Mouse (Mus musculus) lung, postnatal 4 days (tissue): Measurements from ENCODE around the gene Spem2.
A peak's percentile ranks its signal among the peaks of the same experiment; 100 is the strongest.

Source experiments
- DNase-seq, 2 experiments: peaks; one replicate each; pipeline ENCODE4 v3.0.0; 2021

Gene Spem2

DNA sequence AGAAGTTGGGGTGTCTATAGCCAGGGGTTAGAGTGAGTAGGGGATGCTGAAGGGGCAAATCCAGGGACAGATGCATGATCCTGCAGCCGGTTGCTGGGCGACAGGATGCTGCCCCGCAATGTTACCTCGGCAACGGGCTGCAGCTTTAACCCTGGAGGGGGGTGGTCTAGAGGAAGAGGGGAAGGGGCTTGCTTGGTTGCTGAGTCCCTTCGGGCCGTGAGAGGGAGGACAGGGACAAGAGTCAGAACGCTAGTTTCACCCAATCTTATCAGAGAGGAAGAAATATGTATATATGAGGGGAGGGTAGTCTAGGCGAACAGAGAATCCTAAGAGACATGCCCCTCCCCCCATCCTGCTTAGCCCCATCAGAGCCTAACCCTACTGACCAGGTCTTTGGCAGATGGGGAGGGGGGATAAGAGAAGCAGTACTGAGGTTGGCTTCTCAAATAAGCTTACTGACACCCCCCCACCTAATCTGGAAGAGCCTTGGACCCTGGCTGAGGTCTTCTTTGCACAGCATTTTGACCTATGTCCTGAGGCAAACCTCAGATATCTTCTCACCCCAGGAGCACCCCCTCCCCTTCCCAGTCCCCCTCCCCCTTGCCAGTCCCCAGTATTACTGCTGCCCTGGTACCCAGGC is 17.2 kb upstream of the Spem2 start:
- DNase-seq: no peak

- DNase-seq: peak; percentile 54 to 64
Measured at GRCm38 (mm10) chr11:69834001-69834549, 15.8 kb upstream of the Spem2 start.

GRCm38 (mm10) chr11:69833554-69833953 is 15.3 kb upstream of the Spem2 start:
- no peak for DNase-seq

GRCm38 (mm10) chr11:69828832-69829231 is 10.6 kb upstream of the Spem2 start:
- no peak for DNase-seq

DNA sequence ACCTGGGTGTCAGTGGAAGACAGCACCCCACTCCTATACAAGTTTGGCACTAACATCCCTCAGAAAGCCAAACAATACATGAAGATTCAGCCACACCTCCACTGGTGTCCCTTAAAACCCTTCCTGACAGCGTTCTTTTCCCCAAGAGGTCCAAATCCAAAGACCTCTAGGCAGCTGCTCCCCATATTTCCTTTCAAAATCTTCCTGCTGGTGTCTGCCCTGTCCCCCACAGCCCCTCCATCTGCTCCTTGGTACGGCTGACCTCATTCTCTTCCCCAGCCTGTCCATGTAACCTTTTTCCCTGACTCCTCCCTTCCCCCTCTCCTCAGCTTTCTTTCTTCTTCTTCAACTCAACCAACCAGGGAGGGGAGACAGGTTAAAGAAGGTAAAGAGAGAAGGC is 5.2 kb upstream of the Spem2 start:
- no peak for DNase-seq

GRCm38 (mm10) chr11:69822080-69822479 is 3.8 kb upstream of the Spem2 start, which contains the start of gene Spem1:
Spem1 (minus strand) TSS chr11:69822180.
- DNase-seq: no peak

DNA sequence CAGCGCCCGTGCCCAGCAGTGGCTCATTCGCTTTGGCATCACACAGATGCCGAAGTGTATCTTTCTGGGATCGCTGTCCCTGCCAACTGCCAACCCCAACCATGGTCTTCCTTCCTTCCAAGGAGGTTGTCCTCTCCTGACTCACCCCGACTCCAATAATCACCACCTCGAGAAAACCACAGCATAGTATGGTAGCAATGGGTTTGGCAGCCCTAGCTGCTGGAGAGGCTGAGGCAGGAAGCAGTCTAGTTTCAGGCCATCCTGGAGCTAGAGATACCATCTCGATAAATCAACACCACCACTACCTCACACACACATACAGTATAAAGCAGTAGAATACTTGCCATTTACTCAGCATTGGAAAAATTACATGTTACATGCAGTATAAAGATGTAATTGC is 606 bp upstream of the Spem2 start:
- no peak for DNase-seq

GRCm38 (mm10) chr11:69816520-69816919 is 1.7 kb downstream of the Spem2 start:
- no peak for DNase-seq

GRCm38 (mm10) chr11:69815155-69815554 is 3.1 kb downstream of the Spem2 start, which contains the start of gene Gm39566:
Gm39566 (minus strand) TSS chr11:69815298.
- DNase-seq: no peak

GRCm38 (mm10) chr11:69810280-69810679 is 8.0 kb downstream of the Spem2 start:
- no peak for DNase-seq

GRCm38 (mm10) chr11:69807641-69808040 is 10.6 kb downstream of the Spem2 start:
- DNase-seq: no peak

GRCm38 (mm10) chr11:69806378-69806777 is 11.9 kb downstream of the Spem2 start:
- no peak for DNase-seq

GRCm38 (mm10) chr11:69804972-69805909 is 13.0 kb downstream of the Spem2 start, which contains the start of gene Tmem102:
Tmem102 (minus strand) TSS chr11:69805624.
- DNase-seq: peak; percentile 59 to 75

GRCm38 (mm10) chr11:69804652-69804940 is 13.7 kb downstream of the Spem2 start:
- peak in 1 of 2 experiments; percentile 25 for DNase-seq

GRCm38 (mm10) chr11:69803786-69804651 is 14.2 kb downstream of the Spem2 start:
- DNase-seq: peak; percentile 84 to 88

DNA sequence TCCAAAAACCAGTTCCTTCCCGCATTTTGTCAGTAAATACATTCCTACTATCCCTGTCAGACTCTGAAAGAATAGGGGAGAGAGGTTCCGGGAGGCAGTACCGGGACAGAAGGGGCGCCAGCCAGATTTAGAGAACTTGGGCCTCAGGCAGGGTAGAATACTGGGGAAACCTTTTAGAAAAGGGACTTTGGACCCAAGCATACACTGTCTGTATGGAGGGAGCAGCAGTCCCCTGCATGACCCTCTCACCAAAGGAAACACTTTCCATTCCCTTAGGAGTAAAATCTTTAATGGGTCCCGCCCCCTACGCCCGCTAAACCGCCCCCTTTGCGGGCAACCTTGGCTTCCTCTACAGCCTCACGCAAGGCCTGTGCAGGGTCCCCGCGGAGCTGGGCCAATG is 14.9 kb downstream of the Spem2 start:
- DNase-seq: no peak

DNA sequence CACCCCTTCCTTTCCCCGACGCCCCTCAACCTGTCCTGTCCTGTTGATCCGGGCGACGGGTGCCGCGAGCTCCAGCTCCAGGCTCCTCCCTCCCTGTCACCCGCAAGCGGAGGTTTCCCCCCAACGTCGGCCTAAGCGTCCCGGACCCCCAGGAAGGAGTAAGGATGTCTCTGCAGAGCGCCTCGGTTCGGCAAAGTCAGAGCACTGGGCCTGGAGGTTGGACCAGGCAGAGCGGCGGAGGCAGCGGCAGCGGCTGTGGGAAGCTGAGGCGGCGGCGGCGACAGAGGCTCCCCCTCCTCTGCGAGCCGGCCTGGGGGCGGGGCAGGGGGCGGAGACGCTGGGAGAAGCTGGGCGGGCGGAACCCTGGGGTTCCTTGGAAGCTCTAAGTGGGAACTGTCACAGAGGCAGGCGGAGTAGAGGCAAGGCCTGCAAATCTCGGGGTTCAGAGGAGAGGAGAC is 15.6 kb downstream of the Spem2 start:
- DNase-seq: peak; percentile 90 to 92

DNA sequence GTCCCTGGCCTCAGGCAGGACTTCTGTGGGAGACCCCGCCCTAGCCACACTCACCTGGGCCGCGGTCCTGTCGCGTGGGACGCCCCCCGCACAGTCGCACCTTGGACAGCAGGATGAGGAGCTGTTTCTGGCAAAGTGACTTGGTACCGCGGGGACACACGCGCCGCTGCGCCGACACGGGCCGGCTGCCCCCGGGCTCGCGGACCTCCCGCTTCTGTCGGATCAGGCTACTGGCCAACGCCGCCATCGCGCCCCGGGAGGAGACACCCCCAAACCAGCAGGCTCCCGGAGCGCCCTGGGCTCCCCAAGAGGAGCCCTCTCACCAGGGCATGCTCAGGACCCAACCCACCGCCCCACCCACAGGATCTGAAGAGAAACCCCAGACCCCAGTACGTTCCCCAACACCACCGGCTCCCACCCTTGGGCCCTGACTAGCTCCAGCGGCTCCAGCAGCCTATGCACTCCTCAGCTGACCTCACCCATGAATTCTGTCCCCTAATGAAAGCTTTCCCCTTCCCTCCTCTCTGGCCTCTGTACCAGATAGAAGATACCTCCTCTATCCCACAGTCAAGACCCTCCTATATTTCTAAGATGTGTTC is 16.8 kb downstream of the Spem2 start, which contains the start of gene Fgf11:
TSS of gene Fgf11 (minus strand) at position 479 of the 599 bp plus-strand sequence.
- peak; percentile 23 to 37 for DNase-seq

GRCm38 (mm10) chr11:69800392-69801197 is 17.7 kb downstream of the Spem2 start:
- peak; percentile 73 to 76 for DNase-seq

DNA sequence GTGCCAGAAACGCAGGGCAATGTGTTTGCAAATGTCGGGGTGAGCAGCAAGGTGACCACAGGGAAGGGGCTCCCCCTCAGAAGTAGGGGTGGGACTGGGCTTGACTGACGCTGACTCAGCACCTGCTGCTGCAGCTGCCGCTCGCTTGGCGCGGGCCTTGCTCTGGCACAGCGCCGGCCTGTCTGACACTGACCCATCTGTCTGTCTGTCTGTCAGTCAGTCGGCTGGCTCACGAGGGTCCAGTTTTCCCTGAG is 18.2 kb downstream of the Spem2 start:
- peak in 1 of 2 experiments; percentile 56 for DNase-seq

DNA sequence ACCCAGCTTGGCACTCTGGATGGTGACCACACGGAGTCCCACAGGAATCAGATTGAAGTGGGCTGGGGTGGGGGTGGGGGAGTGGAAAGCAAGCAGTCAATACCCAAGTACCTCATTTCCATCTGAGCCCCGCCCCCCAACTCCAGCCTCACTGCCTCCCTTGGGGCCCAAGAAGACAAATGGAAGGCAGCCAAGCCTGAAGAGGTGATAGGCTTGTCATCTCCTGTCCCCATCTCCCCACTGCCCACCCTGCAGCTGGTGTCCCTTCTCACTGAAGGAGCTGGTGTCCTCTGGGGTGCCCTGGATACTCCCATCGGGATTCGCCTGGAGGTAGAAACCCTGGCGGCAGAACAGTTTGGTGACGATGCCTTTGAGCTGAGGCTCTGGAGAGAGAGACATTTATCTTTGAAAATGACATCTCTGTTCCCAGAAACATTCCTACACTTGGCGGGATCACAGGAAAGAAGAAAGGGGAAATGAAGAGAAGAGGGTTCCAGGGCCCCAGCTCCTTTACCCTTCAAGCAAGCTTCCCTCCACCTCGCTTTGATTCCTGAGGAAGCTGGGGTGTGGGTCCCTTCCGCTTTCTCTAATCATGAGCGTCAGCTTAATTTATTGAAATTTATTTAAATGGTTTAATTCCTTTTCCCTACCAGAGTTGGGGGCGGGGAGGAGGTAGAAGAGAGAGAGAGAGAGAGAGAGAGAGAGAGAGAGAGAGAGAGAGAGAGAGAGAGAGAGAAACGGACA is 18.7 kb downstream of the Spem2 start:
- no peak for DNase-seq
